Mouse (Mus musculus) lung, embryonic 16.5 days (tissue): ENCODE measurements around the gene Zbtb22. TPM values are rescaled to one million over a fixed set of nuclear protein-coding genes. Genes with fewer than 3 reads are reported as not detected.
"Not testable (repeated sequence)": the region's sequence is repeated elsewhere in the genome, so short reads cannot be mapped to it uniquely, and the experiment has no call there.

ENCODE experiments used
- ATAC-seq: fragments of 200-750 bp; cut with Nextera tagmentation; 2 replicates; pipeline ENCODE4 v1.8.0; 2017; ENCODE audit warnings: low read depth, mild to moderate bottlenecking, moderate library complexity
- H3K27ac ChIP-seq: fragments of 300-500 bp; sonication (generic); 2 replicates; pipeline ENCODE4 v1.5.1; 2014; ENCODE audit warnings: mild to moderate bottlenecking, control low read depth, low read length
- H3K27me3 ChIP-seq: fragments of 300-500 bp; sonication (generic); 2 replicates; pipeline ENCODE4 v1.6.1; 2014; ENCODE audit warnings: low read depth, low read length, mixed read lengths; ENCODE audit not compliant: control insufficient read depth, insufficient read depth
- H3K36me3 ChIP-seq: fragments of 300-500 bp; sonication (generic); 2 replicates; pipeline ENCODE4 v1.6.1; 2014; ENCODE audit warnings: low read length; ENCODE audit not compliant: control insufficient read depth, insufficient read depth
- H3K4me1 ChIP-seq: fragments of 300-500 bp; sonication (generic); replicated peaks from 2 replicates; pipeline ENCODE4 v1.6.1; 2014; ENCODE audit warnings: low read length, mixed read lengths; ENCODE audit not compliant: control insufficient read depth, insufficient read depth
- H3K4me2 ChIP-seq: fragments of 300-500 bp; sonication (generic); 2 replicates; pipeline ENCODE4 v1.6.1; 2014; ENCODE audit warnings: low read depth, low read length, control low read depth
- H3K4me3 ChIP-seq: fragments of 300-500 bp; sonication (generic); 2 replicates; pipeline ENCODE4 v1.5.1; 2014; ENCODE audit warnings: mild to moderate bottlenecking, low read length, control low read depth
- H3K9ac ChIP-seq: fragments of 300-500 bp; sonication (generic); 2 replicates; pipeline ENCODE4 v1.6.1; 2014; ENCODE audit warnings: low read length, control low read depth
- H3K9me3 ChIP-seq: fragments of 300-500 bp; sonication (generic); 2 replicates; pipeline ENCODE4 v1.6.1; 2016; ENCODE audit warnings: low read length; ENCODE audit not compliant: control insufficient read depth
- WGBS: fragments of 180-500 bp; shearing (Covaris S2); extraction: QIAGEN DNeasy Blood & Tissue Kit; methylation state at CpG from one replicate; pipeline ENCODE4 v1.1.7; 2014; 5-methylcytosine and 5-hydroxymethylcytosine counted together
- polyA plus RNA-seq: library from polyadenylated mRNA; unstranded; fragments of >200 nt; fragmentation: Nextera tagmentation; extraction: Ambion mirVana; gene quantifications from 2 replicates; pipeline ENCODE4 v1.2.1, GENCODE M21; 2015

The Zbtb22 gene
- polyA plus RNA-seq, 1 experiment from 2014 or later: 18.7 TPM

DNA sequence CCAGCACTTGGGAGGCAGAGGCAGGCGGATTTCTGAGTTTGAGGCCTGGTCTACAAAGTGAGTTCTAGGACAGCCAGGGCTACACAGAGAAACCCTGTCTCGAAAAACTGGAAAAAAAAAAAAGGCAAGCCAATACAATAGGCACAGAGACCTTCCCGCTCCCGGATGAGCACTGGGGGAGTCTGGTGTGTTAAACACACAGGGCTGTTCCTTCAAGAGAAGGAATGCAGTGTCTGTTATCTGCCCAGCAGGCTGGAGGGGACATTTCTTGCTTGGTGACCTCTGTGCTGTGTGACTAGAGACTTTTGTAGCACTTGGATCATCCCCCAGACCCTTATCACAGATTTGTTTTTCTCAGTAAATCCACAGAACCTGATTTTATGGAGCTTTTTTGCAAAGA lies 14.1 kb upstream of the Zbtb22 start:
- Histone ChIP-seq H3K27ac (no peak overlapping the region), H3K4me1 (no peaks in the 10 kb centered on the region), H3K4me3 (no peak overlapping the region), H3K36me3 (no peaks in the 10 kb centered on the region), H3K27me3 (no peaks in the 10 kb centered on the region), H3K4me2 (no peak overlapping the region), H3K9me3 (no peaks in the 10 kb centered on the region), H3K9ac (no peak overlapping the region)
- ATAC-seq: no peak
- WGBS: 63% methylated on average over 4 of the region's 4 CpGs

DNA sequence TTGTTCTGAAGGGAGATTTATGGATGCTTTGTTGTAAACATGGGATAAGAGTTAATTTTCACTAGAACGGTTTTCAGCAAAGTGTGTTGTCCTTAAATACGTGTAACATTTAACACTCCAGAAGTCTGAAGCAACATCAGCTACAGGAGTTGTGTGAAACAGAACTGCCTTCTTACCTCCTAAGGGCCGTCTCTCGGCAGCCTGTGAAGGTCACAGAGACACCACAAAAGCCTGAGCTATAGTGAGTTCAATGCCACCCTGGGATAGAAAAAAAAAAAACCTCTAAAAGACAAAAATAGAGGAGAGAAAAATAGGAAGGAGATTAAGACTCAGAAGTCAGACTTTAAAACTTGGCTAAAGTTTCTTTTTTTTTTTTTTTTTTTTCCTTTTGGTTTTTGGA lies 13.6 kb upstream of the Zbtb22 start:
- no peaks in the 10 kb centered on the region for H3K36me3 ChIP-seq
- 54% methylated on average over 4 of the region's 4 CpGs for WGBS
- no peak overlapping the region for H3K4me2 ChIP-seq
- no peak overlapping the region for H3K27ac ChIP-seq
- ATAC-seq: no peak
- no peaks in the 10 kb centered on the region for H3K4me1 ChIP-seq
- no peak overlapping the region for H3K9ac ChIP-seq
- no peak overlapping the region for H3K4me3 ChIP-seq
- H3K27me3 ChIP-seq: no peaks in the 10 kb centered on the region
- no peaks in the 10 kb centered on the region for H3K9me3 ChIP-seq

GRCm38 (mm10) chr17:33902491-33902890 lies 13.2 kb upstream of the Zbtb22 start:
- no peak for ATAC-seq
- H3K27ac ChIP-seq: no peak overlapping the region
- no peaks in the 10 kb centered on the region for H3K4me1 ChIP-seq
- no peaks in the 10 kb centered on the region for H3K27me3 ChIP-seq
- H3K9me3 ChIP-seq: no peaks in the 10 kb centered on the region
- no peak overlapping the region for H3K9ac ChIP-seq
- WGBS: 70% methylated on average over 7 of the region's 7 CpGs
- no peaks in the 10 kb centered on the region for H3K36me3 ChIP-seq
- H3K4me3 ChIP-seq: no peak overlapping the region
- H3K4me2 ChIP-seq: no peak overlapping the region

GRCm38 (mm10) chr17:33903911-33904651 lies 11.6 kb upstream of the Zbtb22 start:
- H3K27me3 ChIP-seq, H3K36me3 ChIP-seq, H3K9ac ChIP-seq, H3K9me3 ChIP-seq, ATAC-seq, H3K4me1 ChIP-seq, H3K27ac ChIP-seq, H3K4me2 ChIP-seq, H3K4me3 ChIP-seq: not testable (repeated sequence)
- 66% methylated on average over 6 of the region's 6 CpGs for WGBS

- not testable (repeated sequence) for H3K27ac ChIP-seq, H3K9me3 ChIP-seq, H3K4me3 ChIP-seq, H3K4me2 ChIP-seq, H3K4me1 ChIP-seq, H3K36me3 ChIP-seq, ATAC-seq, H3K9ac ChIP-seq, H3K27me3 ChIP-seq
- 36% methylated on average over 3 of the region's 4 CpGs for WGBS
These were observed 10.9 kb upstream of the Zbtb22 start, which contains the start of gene Platr17 for GRCm38 (mm10) chr17:33904835-33905234. Gene Platr17 (plus strand): TSS chr17:33905135.

- peaks cover 19% of the 10 kb centered on the region for H3K36me3 ChIP-seq
- WGBS: under 1% methylated on average over 42 of the region's 44 CpGs
- H3K27me3 ChIP-seq: no peaks in the 10 kb centered on the region
- peak overlapping the region; percentile 99 for H3K4me3 ChIP-seq
- H3K4me2 ChIP-seq: peak overlapping the region; percentile 92
- peak overlapping the region; percentile 91 for H3K27ac ChIP-seq
- H3K9me3 ChIP-seq: no peaks in the 10 kb centered on the region
- peaks cover 8% of the 10 kb centered on the region for H3K4me1 ChIP-seq
- H3K9ac ChIP-seq: peak overlapping the region; percentile 73
- peak; percentile 57 for ATAC-seq
These were observed 7.2 kb upstream of the Zbtb22 start for GRCm38 (mm10) chr17:33908331-33909076.

DNA sequence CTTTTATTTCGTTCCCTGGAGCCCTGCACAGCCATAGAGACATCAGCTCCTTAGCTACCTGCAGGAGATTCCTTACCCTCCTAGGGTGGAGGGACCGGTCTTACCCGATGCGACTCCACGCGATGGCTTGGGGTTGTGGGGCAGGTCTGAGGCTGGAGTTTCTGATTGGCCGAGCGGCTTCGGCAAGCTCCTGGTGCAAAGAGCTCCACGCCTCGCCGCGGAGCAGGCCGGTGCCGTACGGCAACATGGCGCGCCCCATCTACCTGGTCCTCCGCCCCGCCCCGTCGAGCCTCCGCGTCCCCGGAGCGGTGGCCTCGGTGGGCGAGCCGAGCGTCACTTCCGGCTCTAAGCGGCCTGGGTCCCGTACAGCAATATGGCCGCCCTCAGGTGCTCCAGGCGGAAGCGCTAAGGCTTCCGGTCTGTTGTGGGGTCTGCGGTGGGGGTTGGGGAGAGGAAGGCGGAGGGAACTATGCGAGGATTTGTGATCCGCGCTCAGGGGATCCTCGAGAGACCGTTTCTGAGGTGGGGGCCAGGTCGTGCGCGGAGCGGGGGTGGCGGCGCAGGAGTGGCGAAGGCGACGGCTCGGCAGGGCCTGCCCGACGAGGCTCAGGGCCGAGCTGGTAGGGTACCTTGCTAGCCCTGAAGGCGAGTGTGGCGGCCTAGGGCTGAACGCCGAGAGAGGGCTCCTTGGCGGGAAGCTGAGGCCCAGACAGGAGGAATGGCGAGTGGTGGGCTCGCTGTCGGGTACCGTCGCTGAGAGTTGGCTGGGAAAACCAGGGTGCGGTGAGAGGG lies 6.4 kb upstream of the Zbtb22 start, which contains the start of gene Daxx:
Gene Daxx (plus strand): TSS at position 338 of the 792 bp plus-strand sequence.
- Histone ChIP-seq H3K27ac (peak within 1 kb of the TSS; percentile 94), H3K4me2 (peak within 1 kb of the TSS; percentile 92), H3K4me1 (peaks cover 8% of the 10 kb centered on the region), H3K9me3 (no peaks in the 10 kb centered on the region), H3K27me3 (no peaks in the 10 kb centered on the region), H3K4me3 (peak within 1 kb of the TSS; percentile 99), H3K9ac (peak within 1 kb of the TSS; percentile 95), H3K36me3 (peaks cover 27% of the 10 kb centered on the region)
- ATAC-seq: peak; percentile 97
- under 1% methylated on average over 68 of the region's 68 CpGs for WGBS

- H3K4me1 ChIP-seq: peaks cover 10% of the 10 kb centered on the region
- H3K9ac ChIP-seq: peak overlapping the region; percentile 95
- no peaks in the 10 kb centered on the region for H3K9me3 ChIP-seq
- H3K4me3 ChIP-seq: peak overlapping the region; percentile 99
- under 1% methylated on average over 14 of the region's 14 CpGs for WGBS
- peak overlapping the region; percentile 92 for H3K4me2 ChIP-seq
- ATAC-seq: no peak
- H3K27ac ChIP-seq: peak overlapping the region; percentile 94
- H3K36me3 ChIP-seq: peaks cover 28% of the 10 kb centered on the region
- H3K27me3 ChIP-seq: no peaks in the 10 kb centered on the region
These were observed 5.8 kb upstream of the Zbtb22 start for GRCm38 (mm10) chr17:33909869-33910250.
